Mouse (Mus musculus) small intestine, adult 2 months (tissue): ENCODE measurements around the gene Flnb. TPM values are rescaled to one million over a fixed set of nuclear protein-coding genes. Genes with fewer than 3 reads are reported as not detected.

ENCODE experiments used
- H3K27ac ChIP-seq: fragments of 200-500 bp; 2 replicates; pipeline ENCODE4 v1.5.1; 2012; ENCODE audit warnings: low read depth, low read length, control low read depth, inconsistent platforms; ENCODE audit not compliant: insufficient read depth
- H3K27me3 ChIP-seq: fragments of 200-500 bp; 2 replicates; pipeline ENCODE4 v1.6.1; 2012; ENCODE audit warnings: mild to moderate bottlenecking, moderate library complexity, low read length, inconsistent platforms; ENCODE audit not compliant: control insufficient read depth, insufficient read depth
- H3K36me3 ChIP-seq: fragments of 200-500 bp; 2 replicates; pipeline ENCODE4 v1.6.1; 2012; ENCODE audit warnings: mild to moderate bottlenecking, low read length, control low read depth, inconsistent platforms; ENCODE audit not compliant: control insufficient read depth, insufficient read depth
- H3K4me1 ChIP-seq: fragments of 200-500 bp; 2 replicates; pipeline ENCODE4 v1.6.1; 2012; ENCODE audit warnings: low read length, inconsistent platforms, mixed read lengths; ENCODE audit not compliant: control insufficient read depth, insufficient read depth, insufficient read length
- H3K4me3 ChIP-seq: fragments of 200-500 bp; 2 replicates; pipeline ENCODE4 v1.5.1; 2012; ENCODE audit warnings: low read depth, mild to moderate bottlenecking, control low read depth, inconsistent platforms, low read length, moderate library complexity
- CTCF ChIP-seq: fragments of 200-500 bp; IDR thresholded peaks from 2 replicates; pipeline ENCODE4 v1.5.1; 2012; ENCODE audit warnings: low read depth, mild to moderate bottlenecking, control low read depth, inconsistent platforms, low read length, moderate library complexity, mixed read lengths; ENCODE audit not compliant: insufficient replicate concordance, insufficient read length; ENCODE audit errors: extremely low read depth
- POLR2A ChIP-seq: fragments of 200-500 bp; IDR thresholded peaks from 2 replicates; pipeline ENCODE4 v1.6.1; 2012; ENCODE audit warnings: low read depth, mild to moderate bottlenecking, control low read depth, inconsistent platforms, low read length, moderate library complexity
- WGBS: fragments of 180-500 bp; shearing (Covaris S2); methylation state at CpG from one replicate; pipeline ENCODE4 v1.1.7; 2018; 5-methylcytosine and 5-hydroxymethylcytosine counted together
- polyA plus RNA-seq: library from polyadenylated mRNA; depleted of rRNA; stranded (reverse); fragments of >200 nt; gene quantifications from 2 replicates; pipeline ENCODE4 v1.2.3, GENCODE M21; 2012

Gene Flnb
- polyA plus RNA-seq, 1 experiment: 54.8 TPM

- Histone ChIP-seq H3K4me3 (no peak overlapping the region), H3K36me3 (no peaks in the 10 kb centered on the region), H3K27ac (no peak overlapping the region), H3K4me1 (peaks cover 10% of the 10 kb centered on the region; the same call in 1 of the 2 replicates), H3K27me3 (no peaks in the 10 kb centered on the region)
- TF ChIP-seq POLR2A: no peak
- TF ChIP-seq CTCF: no peak
- WGBS: 83% methylated on average over 11 of the region's 11 CpGs
Observed at GRCm38 (mm10) chr14:7960616-7961015, 142.9 kb downstream of the Flnb start.

DNA sequence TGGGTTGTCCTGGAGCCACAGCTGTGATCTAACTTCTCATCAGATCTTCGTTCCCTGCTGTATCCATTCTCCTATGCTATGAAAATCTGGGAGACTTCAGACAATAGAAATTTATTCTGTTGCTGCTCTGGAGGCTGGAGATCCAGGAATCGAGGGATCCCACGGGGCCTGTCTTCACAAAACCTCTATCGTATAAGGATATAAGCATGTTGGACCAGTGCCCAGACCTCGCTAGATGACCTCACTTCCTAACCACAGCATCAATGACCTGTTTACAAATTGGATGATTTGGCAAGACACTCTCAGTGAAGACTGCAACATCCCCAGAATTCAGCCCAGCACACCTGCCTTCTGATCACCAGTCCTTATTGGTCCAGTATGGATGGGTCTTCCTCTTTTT is 144.0 kb downstream of the Flnb start:
- WGBS: 25% methylated on average over 5 of the region's 5 CpGs
- Histone ChIP-seq H3K27me3 (no peaks in the 10 kb centered on the region), H3K36me3 (no peaks in the 10 kb centered on the region), H3K4me1 (peaks cover 8% of the 10 kb centered on the region; the same call in 1 of the 2 replicates), H3K27ac (no peak overlapping the region), H3K4me3 (no peak overlapping the region)
- no peak for TF ChIP-seq CTCF
- TF ChIP-seq POLR2A: no peak

GRCm38 (mm10) chr14:7962626-7963025 is 144.9 kb downstream of the Flnb start:
- H3K4me3 ChIP-seq: no peak overlapping the region

GRCm38 (mm10) chr14:7963160-7963559 is 145.4 kb downstream of the Flnb start:
- H3K4me3 ChIP-seq: no peak overlapping the region
- 48% methylated on average over 7 of the region's 7 CpGs for WGBS
- 0 out of 2 replicates have a peak, but pooled peaks cover 2% of the 10 kb centered on the region for H3K4me1 ChIP-seq
- H3K36me3 ChIP-seq: no peaks in the 10 kb centered on the region
- no peak overlapping the region for H3K27ac ChIP-seq
- no peak for TF ChIP-seq POLR2A
- TF ChIP-seq CTCF: no peak
- no peaks in the 10 kb centered on the region for H3K27me3 ChIP-seq

More at GRCm38 (mm10) chr14:7962626-7963025, 144.9 kb downstream of the Flnb start:
- TF ChIP-seq CTCF (no peak), POLR2A (no peak)
- Histone ChIP-seq H3K4me1 (peaks cover 6% of the 10 kb centered on the region; the same call in 1 of the 2 replicates), H3K27ac (no peak overlapping the region), H3K27me3 (no peaks in the 10 kb centered on the region), H3K36me3 (no peaks in the 10 kb centered on the region)
- WGBS: 89% methylated on average over 2 of the region's 2 CpGs

- Histone ChIP-seq H3K4me3 (no peak overlapping the region), H3K36me3 (no peaks in the 10 kb centered on the region), H3K27ac (no peak overlapping the region), H3K4me1 (0 out of 2 replicates have a peak, but pooled peaks cover 2% of the 10 kb centered on the region), H3K27me3 (no peaks in the 10 kb centered on the region)
- WGBS: 50% methylated on average over 11 of the region's 11 CpGs
- TF ChIP-seq POLR2A (no peak), CTCF (peak; percentile 68; the same call in 1 of the 2 replicates)
Observed at GRCm38 (mm10) chr14:7964219-7964889, 146.6 kb downstream of the Flnb start.

DNA sequence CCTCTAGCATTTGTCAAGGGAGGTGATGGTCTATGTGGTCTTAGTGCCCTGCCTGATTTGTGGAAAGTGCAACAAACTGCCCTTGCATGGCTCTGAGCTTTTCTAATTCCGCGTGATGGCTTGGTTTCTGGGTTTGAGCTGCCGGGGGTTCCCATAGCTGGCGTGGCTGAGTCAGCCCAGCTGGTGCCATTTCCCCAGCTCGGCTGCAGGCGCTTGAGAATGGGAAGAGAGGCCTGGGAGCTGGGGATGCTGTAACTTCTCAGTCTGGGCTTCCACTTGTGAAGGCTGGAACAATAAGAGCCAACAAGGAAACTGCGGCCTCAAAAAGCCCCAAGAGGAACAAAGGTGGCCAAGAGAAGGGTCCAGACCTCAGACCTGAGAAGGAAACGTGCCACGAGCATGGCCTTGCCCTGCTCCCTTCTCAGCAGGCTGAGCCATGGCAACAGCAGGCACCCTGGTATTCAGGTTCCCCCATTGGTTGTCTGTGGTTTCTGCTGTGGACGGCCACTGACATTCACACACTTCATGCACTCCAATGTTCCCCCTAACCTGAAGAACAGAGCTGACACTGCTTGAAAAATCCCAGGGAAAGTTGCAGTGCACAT is 154.2 kb downstream of the Flnb start:
- Histone ChIP-seq H3K27ac (no peak overlapping the region), H3K27me3 (no peaks in the 10 kb centered on the region), H3K4me3 (no peak overlapping the region), H3K4me1 (no peaks in the 10 kb centered on the region), H3K36me3 (no peaks in the 10 kb centered on the region)
- WGBS: 69% methylated on average over 10 of the region's 10 CpGs
- TF ChIP-seq CTCF (no peak), POLR2A (no peak)

- no peak for TF ChIP-seq CTCF
- no peak for TF ChIP-seq POLR2A
- Histone ChIP-seq H3K27ac (no peak overlapping the region), H3K4me1 (no peaks in the 10 kb centered on the region), H3K4me3 (no peak overlapping the region), H3K27me3 (no peaks in the 10 kb centered on the region), H3K36me3 (no peaks in the 10 kb centered on the region)
- 70% methylated on average over 1 of the region's 1 CpGs for WGBS
Observed at GRCm38 (mm10) chr14:7974643-7975042, 156.9 kb downstream of the Flnb start.
